Mouse (Mus musculus) thymus, adult 2 months (tissue): Measurements from ENCODE around the gene Rprd1b.

Experiments used
- CTCF ChIP-seq: fragments of 200-500 bp; IDR thresholded peaks from 2 replicates; pipeline ENCODE4 v1.5.1; 2012; ENCODE audit warnings: mild to moderate bottlenecking, control low read depth, low read length, moderate library complexity, borderline replicate concordance; ENCODE audit not compliant: control insufficient read depth, poor library complexity, insufficient read depth; ENCODE audit errors: extremely low read depth
- POLR2A ChIP-seq: fragments of 200-500 bp; IDR thresholded peaks from 2 replicates; pipeline ENCODE4 v1.6.1; 2012; ENCODE audit warnings: mild to moderate bottlenecking, low read length, control low read depth, moderate library complexity; ENCODE audit not compliant: control insufficient read depth, poor library complexity, insufficient read depth; ENCODE audit errors: extremely low read depth

DNA sequence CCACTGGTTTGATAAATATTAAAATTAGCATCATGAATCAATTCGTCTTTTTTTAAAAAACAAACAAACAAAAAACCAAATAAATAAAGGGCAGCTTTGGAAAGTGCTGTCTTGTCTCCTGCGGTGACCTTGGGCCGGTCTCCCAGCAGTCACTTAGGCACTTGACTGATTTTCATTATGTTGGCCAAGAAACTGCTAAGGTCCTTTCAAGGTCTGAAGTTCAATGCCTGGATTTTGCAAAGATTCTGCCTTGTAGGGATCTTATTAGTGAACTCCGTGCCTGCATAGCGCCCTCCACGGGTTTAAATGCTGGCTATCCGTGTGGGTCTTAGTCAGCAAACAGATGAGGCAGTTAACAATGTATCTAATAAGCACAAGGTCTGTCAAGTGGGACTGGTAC lies 50.7 kb downstream of the Rprd1b start:
- TF ChIP-seq CTCF (no peak), POLR2A (no peak)
